Mouse (Mus musculus) lung, embryonic 15.5 days (tissue): Measurements from ENCODE around the gene Dvl3. TPM values are rescaled to one million over a fixed set of nuclear protein-coding genes. Genes with fewer than 3 reads are reported as not detected.

ENCODE experiments used
- ATAC-seq: fragments of 200-750 bp; cut with Nextera tagmentation; 2 replicates; pipeline ENCODE4 v1.8.0; 2017; ENCODE audit warnings: moderate number of reproducible peaks, borderline replicate concordance; ENCODE audit not compliant: low FRiP score, low TSS enrichment; ENCODE audit errors: extremely low read depth
- H3K27ac ChIP-seq: fragments of 300-500 bp; sonication (generic); 2 replicates; pipeline ENCODE4 v1.5.1; 2015; ENCODE audit warnings: moderate library complexity, mild to moderate bottlenecking, inconsistent platforms
- H3K27me3 ChIP-seq: fragments of 300-500 bp; sonication (generic); 2 replicates; pipeline ENCODE4 v1.6.1; 2015; ENCODE audit warnings: inconsistent platforms
- H3K36me3 ChIP-seq: fragments of 300-500 bp; sonication (generic); 2 replicates; pipeline ENCODE4 v1.6.1; 2015; ENCODE audit warnings: inconsistent platforms
- H3K4me1 ChIP-seq: fragments of 300-500 bp; sonication (generic); 2 replicates; pipeline ENCODE4 v1.6.1; 2015; ENCODE audit warnings: inconsistent platforms
- H3K4me2 ChIP-seq: fragments of 300-500 bp; sonication (generic); 2 replicates; pipeline ENCODE4 v1.6.1; 2015; ENCODE audit warnings: inconsistent platforms, mild to moderate bottlenecking, moderate library complexity
- H3K4me3 ChIP-seq: fragments of 300-500 bp; sonication (generic); 2 replicates; pipeline ENCODE4 v1.5.1; 2015; ENCODE audit warnings: mild to moderate bottlenecking, inconsistent platforms
- H3K9ac ChIP-seq: fragments of 300-500 bp; sonication (generic); 2 replicates; pipeline ENCODE4 v1.6.1; 2015; ENCODE audit warnings: inconsistent platforms
- H3K9me3 ChIP-seq: fragments of 300-500 bp; sonication (generic); 2 replicates; pipeline ENCODE4 v1.6.1; 2016; ENCODE audit warnings: inconsistent platforms
- WGBS: fragments of 180-500 bp; shearing (Covaris S2); methylation state at CpG from one replicate; pipeline ENCODE4 v1.1.7; 2015; 5-methylcytosine and 5-hydroxymethylcytosine counted together
- polyA plus RNA-seq: library from polyadenylated mRNA; unstranded; fragments of >200 nt; fragmentation: Nextera tagmentation; extraction: Ambion mirVana; gene quantifications from 2 replicates; pipeline ENCODE4 v1.2.1, GENCODE M21; 2015

Dvl3 gene
- polyA plus RNA-seq, 1 experiment from 2014 or later: 21.7 TPM

DNA sequence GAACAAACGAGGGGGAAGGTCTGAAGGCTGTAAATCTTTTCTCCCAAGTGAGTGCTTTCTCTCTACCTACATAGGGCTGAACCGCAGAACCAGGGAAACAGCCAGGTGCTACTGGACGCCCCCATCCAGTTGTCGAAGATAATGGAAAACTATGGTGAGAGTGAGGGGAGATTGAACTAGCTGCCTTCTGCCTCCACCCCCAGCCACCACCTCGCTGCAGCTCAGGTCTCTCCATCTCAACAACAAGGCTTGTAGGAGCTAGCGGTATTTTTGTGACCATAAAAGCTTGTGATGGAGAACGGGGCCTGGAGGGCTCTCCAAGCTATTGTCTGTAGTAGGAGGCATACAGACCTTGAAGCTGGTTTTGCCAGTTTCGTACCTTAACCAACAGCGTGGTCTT, 32.4 kb downstream of the Dvl3 start:
- Histone ChIP-seq H3K4me2 (peak overlapping the region; percentile 84), H3K4me1 (peaks cover 16% of the 10 kb centered on the region), H3K27me3 (no peaks in the 10 kb centered on the region), H3K27ac (no peak overlapping the region), H3K36me3 (peaks cover 56% of the 10 kb centered on the region), H3K9ac (peak overlapping the region; percentile 89), H3K4me3 (peak overlapping the region; percentile 92), H3K9me3 (no peaks in the 10 kb centered on the region)
- 41% methylated on average over 9 of the region's 9 CpGs for WGBS
- ATAC-seq: no peak

DNA sequence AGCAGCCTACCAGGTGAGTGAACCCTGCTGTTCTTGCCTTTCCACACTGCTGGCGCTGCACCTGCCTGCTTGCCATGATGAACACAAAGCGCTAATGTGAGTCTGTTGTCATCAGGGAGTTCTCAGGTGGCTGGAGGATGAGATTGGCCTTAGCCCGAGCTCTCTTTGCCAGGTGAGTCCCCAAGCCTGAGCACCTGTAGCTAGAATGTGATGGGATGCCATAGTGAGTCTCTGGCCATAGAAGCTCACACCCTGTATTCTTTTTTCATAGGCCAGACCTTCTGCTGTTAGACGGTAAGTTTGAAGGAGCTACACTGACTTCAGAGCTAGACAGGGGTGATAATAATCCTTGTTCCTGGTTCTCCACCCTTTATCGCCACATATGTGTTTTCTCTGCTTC, 34.9 kb downstream of the Dvl3 start:
- peaks cover 60% of the 10 kb centered on the region for H3K36me3 ChIP-seq
- WGBS: 92% methylated on average over 5 of the region's 5 CpGs
- H3K4me1 ChIP-seq: peaks cover 16% of the 10 kb centered on the region
- H3K4me3 ChIP-seq: no peak overlapping the region
- no peak overlapping the region for H3K9ac ChIP-seq
- no peak for ATAC-seq
- H3K4me2 ChIP-seq: no peak overlapping the region
- no peaks in the 10 kb centered on the region for H3K9me3 ChIP-seq
- no peak overlapping the region for H3K27ac ChIP-seq
- no peaks in the 10 kb centered on the region for H3K27me3 ChIP-seq

DNA sequence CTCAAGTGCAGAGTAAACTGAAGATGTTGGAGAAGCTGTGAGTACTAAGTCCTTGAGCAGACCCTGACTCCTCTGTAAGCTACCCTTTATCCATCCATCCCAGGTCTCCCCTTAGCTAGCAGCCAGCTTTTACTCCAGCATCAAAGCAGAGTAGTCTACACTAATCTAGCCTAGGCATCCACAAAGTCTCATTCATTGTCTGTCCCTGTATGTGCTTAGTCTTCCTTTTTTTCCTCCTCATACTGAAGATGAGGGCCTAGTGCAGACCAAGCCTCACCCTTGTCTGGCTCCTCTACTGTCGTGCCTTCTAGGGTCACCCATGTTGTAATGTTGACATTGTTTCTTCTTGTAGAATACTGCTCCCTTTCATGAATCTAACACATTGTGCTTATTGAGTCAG, 35.8 kb downstream of the Dvl3 start:
- Histone ChIP-seq H3K27me3 (no peaks in the 10 kb centered on the region), H3K9me3 (no peaks in the 10 kb centered on the region), H3K36me3 (peaks cover 64% of the 10 kb centered on the region), H3K9ac (no peak overlapping the region), H3K27ac (no peak overlapping the region), H3K4me1 (peaks cover 11% of the 10 kb centered on the region), H3K4me2 (no peak overlapping the region), H3K4me3 (no peak overlapping the region)
- ATAC-seq: no peak
- 82% methylated on average over 1 of the region's 1 CpGs for WGBS

DNA sequence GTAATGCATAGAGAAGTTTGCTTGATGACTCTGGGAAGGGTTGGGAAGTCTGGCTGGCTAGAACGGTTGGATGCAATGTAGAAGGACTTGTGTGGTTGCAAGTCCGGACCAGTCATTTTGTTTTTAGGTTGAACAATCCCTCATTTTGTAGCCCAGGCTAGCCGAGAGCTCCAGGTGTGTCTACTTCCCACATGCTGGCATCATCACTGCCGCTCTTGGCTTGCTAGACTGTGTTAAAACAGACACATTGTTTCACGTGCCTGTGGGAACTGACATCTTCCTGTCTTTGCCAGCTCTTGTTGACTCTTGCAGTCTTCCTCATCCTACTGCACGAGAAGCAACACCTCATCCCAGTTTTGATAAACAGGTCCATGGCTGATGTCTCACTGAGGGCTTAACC, 38.2 kb downstream of the Dvl3 start:
- 85% methylated on average over 6 of the region's 6 CpGs for WGBS
- H3K4me3 ChIP-seq: no peak overlapping the region
- no peak overlapping the region for H3K9ac ChIP-seq
- ATAC-seq: no peak
- peaks cover 85% of the 10 kb centered on the region for H3K36me3 ChIP-seq
- no peak overlapping the region for H3K4me2 ChIP-seq
- H3K27ac ChIP-seq: no peak overlapping the region
- no peaks in the 10 kb centered on the region for H3K4me1 ChIP-seq
- H3K27me3 ChIP-seq: no peaks in the 10 kb centered on the region
- H3K9me3 ChIP-seq: no peaks in the 10 kb centered on the region

DNA sequence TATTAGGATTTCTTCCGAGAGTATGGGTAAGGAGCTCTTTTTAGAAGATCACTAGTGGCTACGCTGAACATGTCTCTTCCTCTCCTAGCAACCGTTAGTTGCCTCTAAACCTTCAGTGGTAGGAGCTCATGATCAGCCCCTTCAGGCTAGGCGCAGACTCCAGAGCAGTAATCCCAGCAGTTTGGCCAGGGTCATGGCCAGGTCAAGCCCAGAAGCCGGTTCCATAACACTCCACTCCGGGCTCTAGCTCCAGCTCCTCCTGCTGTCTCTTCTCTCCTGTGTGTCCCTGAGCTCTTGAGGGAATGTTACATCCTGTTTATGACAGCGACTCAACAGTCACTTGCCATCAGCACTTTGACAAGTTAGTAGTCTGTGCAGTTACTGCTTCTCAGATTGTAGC, 40.6 kb downstream of the Dvl3 start:
- Histone ChIP-seq H3K4me1 (no peaks in the 10 kb centered on the region), H3K36me3 (peaks cover 86% of the 10 kb centered on the region), H3K9me3 (no peaks in the 10 kb centered on the region), H3K27ac (no peak overlapping the region), H3K27me3 (no peaks in the 10 kb centered on the region), H3K4me3 (no peak overlapping the region), H3K4me2 (no peak overlapping the region), H3K9ac (no peak overlapping the region)
- 62% methylated on average over 7 of the region's 7 CpGs for WGBS
- ATAC-seq: no peak

DNA sequence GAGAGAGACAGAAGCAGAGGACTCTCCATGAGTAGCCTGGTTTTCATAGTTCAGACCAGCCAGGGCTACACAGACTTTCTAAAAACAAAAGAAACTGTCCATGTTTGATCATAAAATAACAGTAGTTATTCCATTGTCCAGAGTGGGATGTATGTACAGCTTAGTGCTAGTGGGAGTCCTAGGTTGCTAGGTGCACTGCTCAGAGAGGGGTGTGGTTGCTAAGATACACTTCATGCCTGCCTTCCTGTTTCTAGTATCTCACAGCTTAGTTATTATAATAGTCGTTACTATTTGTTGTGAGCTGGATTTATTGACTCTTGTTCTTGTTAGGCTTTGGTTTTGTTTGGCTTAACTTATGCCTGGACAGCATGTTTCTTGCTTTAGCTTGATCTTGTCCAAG, 48.3 kb downstream of the Dvl3 start:
- Histone ChIP-seq H3K4me1 (no peaks in the 10 kb centered on the region), H3K9ac (no peak overlapping the region), H3K27me3 (no peaks in the 10 kb centered on the region), H3K4me3 (no peak overlapping the region), H3K36me3 (peaks cover 31% of the 10 kb centered on the region), H3K4me2 (no peak overlapping the region), H3K27ac (no peak overlapping the region), H3K9me3 (no peaks in the 10 kb centered on the region)
- ATAC-seq: no peak
- WGBS: 60% methylated on average over 1 of the region's 1 CpGs

Other genes with a start within 250 kb of the Dvl3 start
- gene Parl, start 214.6 kb upstream of the Dvl3 start, polyA plus RNA-seq: 81.4 and 84.5 TPM in 2 replicates
- 0.09 TPM in 1 of 2 replicates, not detected in the other for gene Cyp2ab1, start 191.6 kb upstream of the Dvl3 start, polyA plus RNA-seq
- gene Abcc5, start 90.6 kb upstream of the Dvl3 start, polyA plus RNA-seq: 54.9 and 67.1 TPM in 2 replicates
- gene Eif2b5, start 18.2 kb upstream of the Dvl3 start, polyA plus RNA-seq: 106 TPM in 2 replicates
- 615 and 636 TPM in 2 replicates for gene Ap2m1, start 18.5 kb downstream of the Dvl3 start, polyA plus RNA-seq
- gene Abcf3, start 31.6 kb downstream of the Dvl3 start, polyA plus RNA-seq: 53.0 and 57.9 TPM in 2 replicates
- 0.39 and 0.94 TPM in 2 replicates for gene Vwa5b2, start 72.5 kb downstream of the Dvl3 start, polyA plus RNA-seq
- 28.4 and 29.0 TPM in 2 replicates for gene Eef1akmt4, start 94.6 kb downstream of the Dvl3 start, polyA plus RNA-seq
- gene Gm49333, start 94.6 kb downstream of the Dvl3 start, polyA plus RNA-seq: not detected in 2 replicates
- gene Alg3, start 94.8 kb downstream of the Dvl3 start, polyA plus RNA-seq: 32.8 and 34.4 TPM in 2 replicates
- 0.93 and 1.1 TPM in 2 replicates for gene Camk2n2, start 104.3 kb downstream of the Dvl3 start, polyA plus RNA-seq
- 2.4 and 3.2 TPM in 2 replicates for gene Ece2, start 112.8 kb downstream of the Dvl3 start, polyA plus RNA-seq
- 331 and 341 TPM in 2 replicates for gene Psmd2, start 134.7 kb downstream of the Dvl3 start, polyA plus RNA-seq
- gene Eif4g1, start 151.3 kb downstream of the Dvl3 start, polyA plus RNA-seq: 170 and 177 TPM in 2 replicates
- gene Fam131a, start 176.3 kb downstream of the Dvl3 start, polyA plus RNA-seq: 4.9 and 6.3 TPM in 2 replicates
- 86.6 and 101 TPM in 2 replicates for gene Polr2h, start 200.7 kb downstream of the Dvl3 start, polyA plus RNA-seq
- gene Clcn2, start 200.8 kb downstream of the Dvl3 start, polyA plus RNA-seq: 7.2 and 8.6 TPM in 2 replicates
- gene Chrd, start 216.1 kb downstream of the Dvl3 start, polyA plus RNA-seq: 3.8 and 4.1 TPM in 2 replicates
- gene Thpo, start 217.5 kb downstream of the Dvl3 start, polyA plus RNA-seq: 0.51 and 0.68 TPM in 2 replicates